Mouse (Mus musculus): ENCODE measurements around the gene Ier2.

Ier2 gene

GRCm38 (mm10) chr8:84662581-84663065 is at the start of gene Ier2:
Ier2 (minus strand) TSS chr8:84662852.
- peak; percentile 96 for DNase-seq (ENCODE audit: extremely low spot score, low spot score)

GRCm38 (mm10) chr8:84711933-84712758 is 49.5 kb upstream of the Ier2 start:
- DNase-seq (ENCODE audit: extremely low spot score, low spot score), result peak; percentile 52

GRCm38 (mm10) chr8:84711312-84711711 is 48.7 kb upstream of the Ier2 start:
- no peak for DNase-seq (ENCODE audit: extremely low spot score, low spot score)

- no peak for DNase-seq (ENCODE audit: extremely low spot score, low spot score)
Observed at GRCm38 (mm10) chr8:84709931-84710330, 47.3 kb upstream of the Ier2 start.

- DNase-seq (ENCODE audit: extremely low spot score, low spot score), result peak; percentile 90
Observed at GRCm38 (mm10) chr8:84708774-84709475, 46.3 kb upstream of the Ier2 start.

- DNase-seq (ENCODE audit: extremely low spot score, low spot score), result peak; percentile 61
Observed at GRCm38 (mm10) chr8:84708071-84708541, 45.5 kb upstream of the Ier2 start.

GRCm38 (mm10) chr8:84707267-84707883 is 44.7 kb upstream of the Ier2 start:
- peak; percentile 56 for DNase-seq (ENCODE audit: extremely low spot score, low spot score)

GRCm38 (mm10) chr8:84706610-84707266 is 44.1 kb upstream of the Ier2 start:
- peak; percentile 64 for DNase-seq (ENCODE audit: extremely low spot score, low spot score)

- DNase-seq (ENCODE audit: extremely low spot score, low spot score), result no peak
Observed at GRCm38 (mm10) chr8:84705960-84706359, 43.3 kb upstream of the Ier2 start.

- DNase-seq (ENCODE audit: extremely low spot score, low spot score), result peak; percentile 59
Observed at GRCm38 (mm10) chr8:84704867-84705831, 42.5 kb upstream of the Ier2 start.

GRCm38 (mm10) chr8:84704356-84704755 is 41.7 kb upstream of the Ier2 start:
- DNase-seq (ENCODE audit: extremely low spot score, low spot score), result peak; percentile 87

GRCm38 (mm10) chr8:84703466-84704249 is 41.0 kb upstream of the Ier2 start:
- no peak for DNase-seq (ENCODE audit: extremely low spot score, low spot score)

- DNase-seq (ENCODE audit: extremely low spot score, low spot score), result no peak
Observed at GRCm38 (mm10) chr8:84702963-84703465, 40.4 kb upstream of the Ier2 start.

GRCm38 (mm10) chr8:84702561-84702960 is 39.9 kb upstream of the Ier2 start:
- DNase-seq (ENCODE audit: extremely low spot score, low spot score), result no peak

- DNase-seq (ENCODE audit: extremely low spot score, low spot score), result peak; percentile 54
Observed at GRCm38 (mm10) chr8:84700941-84701911, 38.6 kb upstream of the Ier2 start, which contains the start of gene Lyl1. Lyl1 (plus strand) TSS chr8:84701457.

- no peak for DNase-seq (ENCODE audit: extremely low spot score, low spot score)
Observed at GRCm38 (mm10) chr8:84700526-84700925, 37.9 kb upstream of the Ier2 start.

GRCm38 (mm10) chr8:84699861-84700322 is 37.2 kb upstream of the Ier2 start:
- no peak for DNase-seq (ENCODE audit: extremely low spot score, low spot score)

- DNase-seq (ENCODE audit: extremely low spot score, low spot score), result no peak
Observed at GRCm38 (mm10) chr8:84698929-84699401, 36.3 kb upstream of the Ier2 start.

All from neural tube, embryonic 10.5 days (tissue).